In genomic region chr9:21837690-21838089, GRCm38 (mm10) we compare ENCODE assay signal across 28 mouse cellular contexts. TPM values are rescaled to one million over a fixed set of nuclear protein-coding genes. Genes with fewer than 3 reads are reported as not detected.
DNase-seq lines count a peak whose midpoint lies in the region; ATAC-seq and TF ChIP-seq lines count a peak whose summit lies in the region.
"Had no signal": no experiment of that assay in that cellular context is flagged by ENCODE, and none has a peak within 500 bp of the region (broad histone marks: within the 10 kb centered on the region; RNA-seq: fewer than 3 reads in every experiment).

No protein-coding gene starts in this region.

- peak overlapping the region; percentile 2; the same call in 1 of the 2 replicates for H3K9ac ChIP-seq in liver, adult 2 months (ENCODE audit: low read depth, low read length)
- H3K9ac ChIP-seq in liver, embryonic 11.5 days (ENCODE audit: low read depth, low read length): no peak overlapping the region
- no peak overlapping the region for H3K9ac ChIP-seq in midbrain, embryonic 11.5 days (ENCODE audit: low read length)
- no peak overlapping the region for H3K9ac ChIP-seq in midbrain, embryonic 16.5 days (ENCODE audit: low read depth, low read length)
- H3K9ac ChIP-seq: embryonic facial prominence, embryonic 13.5 days; embryonic facial prominence, embryonic 15.5 days; forebrain, embryonic 13.5 days; forebrain, embryonic 15.5 days; forebrain, postnatal 0 days had no signal

- no peaks in the 10 kb centered on the region for H3K9me3 ChIP-seq in liver, embryonic 11.5 days (ENCODE audit: control insufficient read depth, low read length)
- no peaks in the 10 kb centered on the region for H3K9me3 ChIP-seq in midbrain, embryonic 11.5 days (ENCODE audit: control insufficient read depth, low read length)
- no peaks in the 10 kb centered on the region for H3K9me3 ChIP-seq in midbrain, embryonic 16.5 days (replicated peaks; ENCODE audit: control insufficient read depth, low read length, poor library complexity, severe bottlenecking)
- H3K9me3 ChIP-seq: embryonic facial prominence, embryonic 13.5 days; embryonic facial prominence, embryonic 15.5 days; forebrain, embryonic 13.5 days; forebrain, embryonic 15.5 days had no signal

- H3K27ac ChIP-seq in liver, adult 2 months (replicated peaks; ENCODE audit: insufficient read depth, low read depth, low read length): no peak overlapping the region
- H3K27ac ChIP-seq in liver, embryonic 11.5 days (ENCODE audit: low read depth, low read length): no peak overlapping the region
- no peak overlapping the region for H3K27ac ChIP-seq in midbrain, embryonic 11.5 days (ENCODE audit: low read depth, low read length)
- no peak overlapping the region for H3K27ac ChIP-seq in midbrain, embryonic 16.5 days (ENCODE audit: low read length)
- no peak overlapping the region for H3K27ac ChIP-seq in brown adipose tissue, adult 24 weeks (replicated peaks; ENCODE audit: low read depth, low read length)
- H3K27ac ChIP-seq: embryonic facial prominence, embryonic 13.5 days; embryonic facial prominence, embryonic 15.5 days; forebrain, embryonic 13.5 days; forebrain, embryonic 15.5 days had no signal

- no peaks in the 10 kb centered on the region; the same call in 1 of the 2 replicates for H3K79me2 ChIP-seq in liver, adult 2 months (ENCODE audit: control insufficient read depth, insufficient read depth, low read length)

- ATAC-seq in liver, embryonic 11.5 days (replicated peaks; ENCODE audit: low FRiP score): no peak
- ATAC-seq in midbrain, embryonic 11.5 days (ENCODE audit: low FRiP score): no peak
- no peak for ATAC-seq in midbrain, embryonic 16.5 days
- no peak for ATAC-seq in erythroblast, adult 5-6 weeks (replicated peaks; ENCODE audit: low FRiP score, poor library complexity, severe bottlenecking)
- ATAC-seq: activated CD4-positive, CD25-positive, alpha-beta regulatory T cell, adult 4 months; CD4-positive, CD25-positive, alpha-beta regulatory T cell, adult 4 months; forebrain, embryonic 13.5 days; forebrain, embryonic 15.5 days; forebrain, postnatal 0 days; Patski had no signal

- peak; percentile 59 for DNase-seq in liver, adult 2 months (ENCODE audit: extremely low read depth, low read depth, low spot score)
- no peak for DNase-seq in liver, embryonic 11.5 days (ENCODE audit: low spot score)
- peak; percentile 28 for DNase-seq in midbrain, embryonic 11.5 days (ENCODE audit: low spot score, missing footprints)
- DNase-seq: adrenal gland, adult 8-10 months; adrenal gland, postnatal 14 days; adrenal gland, postnatal 36 days; B cell, adult 2 months; cerebellum, adult 11 months; cerebellum, adult 18-20 months; cerebellum, adult 8-10 months; cerebellum, adult 9-11 months; cerebellum, postnatal 14 days; cerebellum, postnatal 36 days; embryo, embryonic 11 days; forebrain, postnatal 0 days had no signal

- H3K4me2 ChIP-seq in liver, embryonic 11.5 days: no peak overlapping the region
- no peak overlapping the region for H3K4me2 ChIP-seq in midbrain, embryonic 11.5 days
- no peak overlapping the region for H3K4me2 ChIP-seq in midbrain, embryonic 16.5 days (ENCODE audit: low read length)
- H3K4me2 ChIP-seq: embryonic facial prominence, embryonic 13.5 days; embryonic facial prominence, embryonic 15.5 days; forebrain, embryonic 13.5 days; forebrain, embryonic 15.5 days had no signal

- no peak overlapping the region for H3K4me3 ChIP-seq in liver, adult 2 months (ENCODE audit: insufficient read depth, low read depth, low read length)
- H3K4me3 ChIP-seq in liver, embryonic 11.5 days (ENCODE audit: low read depth, low read length): no peak overlapping the region
- no peak overlapping the region for H3K4me3 ChIP-seq in midbrain, embryonic 11.5 days (ENCODE audit: low read depth, low read length)
- H3K4me3 ChIP-seq in midbrain, embryonic 16.5 days (ENCODE audit: low read depth, low read length): no peak overlapping the region
- 0 out of 2 replicates have a peak overlapping the region, but pooled peaks have one; percentile 67 for H3K4me3 ChIP-seq in brown adipose tissue, adult 24 weeks (ENCODE audit: insufficient read depth, low read depth, low read length)
- H3K4me3 ChIP-seq: embryonic facial prominence, embryonic 13.5 days; embryonic facial prominence, embryonic 15.5 days; forebrain, embryonic 13.5 days; forebrain, embryonic 15.5 days had no signal

- H3K36me3 ChIP-seq in liver, adult 2 months (ENCODE audit: control insufficient read depth, insufficient read depth, low read length): 0 out of 2 replicates have a peak, but pooled peaks cover 3% of the 10 kb centered on the region
- peaks cover 25% of the 10 kb centered on the region for H3K36me3 ChIP-seq in liver, embryonic 11.5 days (ENCODE audit: control insufficient read depth, insufficient read depth, low read length)
- no peaks in the 10 kb centered on the region for H3K36me3 ChIP-seq in midbrain, embryonic 11.5 days (ENCODE audit: control insufficient read depth, insufficient read depth, low read length)
- H3K36me3 ChIP-seq in midbrain, embryonic 16.5 days (ENCODE audit: control insufficient read depth, insufficient read depth, low read length): no peaks in the 10 kb centered on the region
- H3K36me3 ChIP-seq: forebrain, embryonic 15.5 days had no signal

- no peak for TF ChIP-seq POLR2A in liver, adult 2 months (IDR thresholded peaks at IDR 0.05; ENCODE audit: extremely low read depth, insufficient read depth, low read length)

- peaks cover 28% of the 10 kb centered on the region for H3K4me1 ChIP-seq in liver, adult 2 months (ENCODE audit: control insufficient read depth, insufficient read depth, low read length)
- peaks cover 3% of the 10 kb centered on the region; the same call in 1 of the 2 replicates for H3K4me1 ChIP-seq in liver, embryonic 11.5 days (replicated peaks; ENCODE audit: control insufficient read depth, insufficient read depth, low read length)
- H3K4me1 ChIP-seq in midbrain, embryonic 11.5 days (ENCODE audit: control insufficient read depth, insufficient read depth, low read length): no peaks in the 10 kb centered on the region
- no peaks in the 10 kb centered on the region for H3K4me1 ChIP-seq in midbrain, embryonic 16.5 days (ENCODE audit: control insufficient read depth, insufficient read depth, low read length)
- peaks cover 10% of the 10 kb centered on the region for H3K4me1 ChIP-seq in brown adipose tissue, adult 24 weeks (ENCODE audit: control insufficient read depth, insufficient read depth, insufficient read length, low read length)
- H3K4me1 ChIP-seq: forebrain, embryonic 13.5 days; forebrain, embryonic 15.5 days had no signal

- H3K27me3 ChIP-seq in liver, adult 2 months (ENCODE audit: control insufficient read depth, insufficient read depth, low read length): no peaks in the 10 kb centered on the region
- no peaks in the 10 kb centered on the region for H3K27me3 ChIP-seq in liver, embryonic 11.5 days (replicated peaks; ENCODE audit: control insufficient read depth, insufficient read depth, low read length)
- H3K27me3 ChIP-seq in midbrain, embryonic 11.5 days (ENCODE audit: control insufficient read depth, insufficient read depth, low read length): no peaks in the 10 kb centered on the region
- H3K27me3 ChIP-seq in midbrain, embryonic 16.5 days (ENCODE audit: control insufficient read depth, insufficient read depth, low read depth, low read length): no peaks in the 10 kb centered on the region
- H3K27me3 ChIP-seq: CH12.LX; embryonic facial prominence, embryonic 13.5 days; embryonic facial prominence, embryonic 15.5 days; forebrain, embryonic 13.5 days; forebrain, embryonic 15.5 days; Patski had no signal

- no peak for TF ChIP-seq CTCF in liver, adult 2 months (IDR thresholded peaks at IDR 0.05; ENCODE audit: low read depth, low read length)

- WGBS in liver, adult 2 months: 40% methylated on average over 2 of the region's 2 CpGs
- WGBS in liver, embryonic 11.5 days: 84% methylated on average over 2 of the region's 2 CpGs
- 91% methylated on average over 2 of the region's 2 CpGs for WGBS in midbrain, embryonic 11.5 days
- WGBS in midbrain, embryonic 16.5 days: 89% methylated on average over 2 of the region's 2 CpGs

RNA-seq across cellular contexts. Expression of gene Angptl8, which starts 2.4 kb away (rescaled TPM):
- total RNA-seq in liver, adult 2 months (2014; rRNA removed): 13.6 and 22.2 TPM in 2 replicates
- 201 and 258 TPM in 2 replicates for polyA plus RNA-seq in liver, adult 2 months (2012; rRNA removed)
- 16.1 and 17.4 TPM in 2 replicates for polyA plus RNA-seq in liver, embryonic 11.5 days (2014; fragmentation: Nextera tagmentation; extraction: Ambion mirVana)
- 0.19 and 0.22 TPM in 2 replicates for polyA plus RNA-seq in midbrain, embryonic 11.5 days (2014; fragmentation: Nextera tagmentation; extraction: Ambion mirVana)
- polyA plus RNA-seq in midbrain, embryonic 16.5 days (2015; fragmentation: Nextera tagmentation; extraction: Ambion mirVana): 0.87 TPM in 1 of 2 replicates, not detected in the other
- polyA plus RNA-seq in brown adipose tissue, adult 24 weeks (2012; ENCODE audit: insufficient read depth, insufficient read length, missing spikeins): 54.2 and 167 TPM in 2 replicates
- 1.3 TPM in 1 of 2 replicates, not detected in the other for total RNA-seq in erythroblast, adult 5-6 weeks (2015; ENCODE audit: low replicate concordance)
- not detected in 2 replicates for total RNA-seq in erythroblast, adult 5-6 weeks (2017; ENCODE audit: low replicate concordance)
- total RNA-seq: CH12.LX; common myeloid progenitor, adult 5-6 weeks; forebrain, postnatal 0 days had no signal
- polyA plus RNA-seq: activated CD4-positive, CD25-positive, alpha-beta regulatory T cell, adult 4 months; CD4-positive, CD25-positive, alpha-beta regulatory T cell, adult 4 months; embryonic facial prominence, embryonic 11.5 days; forebrain, embryonic 13.5 days had no signal

RNA-seq across cellular contexts. Expression of gene Dock6, which starts 14.7 kb away (rescaled TPM):
- total RNA-seq in liver, adult 2 months (2014; rRNA removed): 8.5 and 12.6 TPM in 2 replicates
- polyA plus RNA-seq in liver, adult 2 months (2012; rRNA removed): 23.2 and 33.9 TPM in 2 replicates
- polyA plus RNA-seq in liver, embryonic 11.5 days (2014; fragmentation: Nextera tagmentation; extraction: Ambion mirVana): 14.9 and 21.6 TPM in 2 replicates
- polyA plus RNA-seq in midbrain, embryonic 11.5 days (2014; fragmentation: Nextera tagmentation; extraction: Ambion mirVana): 15.1 and 15.9 TPM in 2 replicates
- 12.9 and 13.4 TPM in 2 replicates for polyA plus RNA-seq in midbrain, embryonic 16.5 days (2015; fragmentation: Nextera tagmentation; extraction: Ambion mirVana)
- polyA plus RNA-seq in brown adipose tissue, adult 24 weeks (2012; ENCODE audit: insufficient read depth, insufficient read length, missing spikeins): 6.9 and 9.5 TPM in 2 replicates
- total RNA-seq in erythroblast, adult 5-6 weeks (2015; ENCODE audit: low replicate concordance): not detected in 2 replicates
- total RNA-seq in erythroblast, adult 5-6 weeks (2017; ENCODE audit: low replicate concordance): not detected in 2 replicates

RNA-seq across cellular contexts. Expression of gene Kank2, which starts 39.1 kb away (rescaled TPM):
- 12.8 and 20.7 TPM in 2 replicates for total RNA-seq in liver, adult 2 months (2014; rRNA removed)
- polyA plus RNA-seq in liver, adult 2 months (2012; rRNA removed): 27.2 and 34.5 TPM in 2 replicates
- polyA plus RNA-seq in liver, embryonic 11.5 days (2014; fragmentation: Nextera tagmentation; extraction: Ambion mirVana): 4.7 and 6.7 TPM in 2 replicates
- 3.5 and 3.9 TPM in 2 replicates for polyA plus RNA-seq in midbrain, embryonic 11.5 days (2014; fragmentation: Nextera tagmentation; extraction: Ambion mirVana)
- 3.1 and 3.5 TPM in 2 replicates for polyA plus RNA-seq in midbrain, embryonic 16.5 days (2015; fragmentation: Nextera tagmentation; extraction: Ambion mirVana)
- 19.7 and 29.7 TPM in 2 replicates for polyA plus RNA-seq in brown adipose tissue, adult 24 weeks (2012; ENCODE audit: insufficient read depth, insufficient read length, missing spikeins)
- 1.2 TPM in 1 of 2 replicates, not detected in the other for total RNA-seq in erythroblast, adult 5-6 weeks (2015; ENCODE audit: low replicate concordance)
- 0.09 TPM in 1 of 2 replicates, not detected in the other for total RNA-seq in erythroblast, adult 5-6 weeks (2017; ENCODE audit: low replicate concordance)
- polyA plus RNA-seq: activated CD4-positive, CD25-positive, alpha-beta regulatory T cell, adult 4 months; CD4-positive, CD25-positive, alpha-beta regulatory T cell, adult 4 months had no signal
